23 mouse cellular contexts compared by ENCODE assay signal in genomic region chr9:64849548-64849947, GRCm38 (mm10). TPM values are rescaled to one million over a fixed set of nuclear protein-coding genes. Genes with fewer than 3 reads are reported as not detected.
DNase-seq lines count a peak whose midpoint lies in the region; ATAC-seq and TF ChIP-seq lines count a peak whose summit lies in the region.
"Had no signal": no experiment of that assay in that cellular context is flagged by ENCODE, and none has a peak within 500 bp of the region (broad histone marks: within the 10 kb centered on the region; RNA-seq: fewer than 3 reads in every experiment).

No protein-coding gene starts in this region.

- no peaks in the 10 kb centered on the region for H3K27me3 ChIP-seq in embryonic facial prominence, embryonic 14.5 days (replicated peaks; ENCODE audit: control insufficient read depth, insufficient read depth, low read length)
- H3K27me3 ChIP-seq in embryonic facial prominence, embryonic 10.5 days (replicated peaks; ENCODE audit: low read depth, poor library complexity, severe bottlenecking), result no peaks in the 10 kb centered on the region
- no peaks in the 10 kb centered on the region for H3K27me3 ChIP-seq in liver, embryonic 12.5 days (replicated peaks)
- no peaks in the 10 kb centered on the region for H3K27me3 ChIP-seq in liver, embryonic 11.5 days (replicated peaks; ENCODE audit: control insufficient read depth, insufficient read depth, low read length)
- H3K27me3 ChIP-seq in CH12.LX (replicated peaks), result no peaks in the 10 kb centered on the region
- no peaks in the 10 kb centered on the region for H3K27me3 ChIP-seq in cerebellum, adult 2 months (ENCODE audit: control insufficient read depth, insufficient read depth, low read length)
- H3K27me3 ChIP-seq: Patski had no signal

- no peak overlapping the region for H3K4me3 ChIP-seq in embryonic facial prominence, embryonic 14.5 days (ENCODE audit: low read depth, low read length)
- no peak overlapping the region for H3K4me3 ChIP-seq in embryonic facial prominence, embryonic 10.5 days
- no peak overlapping the region for H3K4me3 ChIP-seq in liver, embryonic 12.5 days
- H3K4me3 ChIP-seq in liver, embryonic 11.5 days (ENCODE audit: low read depth, low read length), result no peak overlapping the region
- no peak overlapping the region for H3K4me3 ChIP-seq in CH12.LX (replicated peaks in 1 of 3; ENCODE audit: low read depth in 2 of 3, low read length in 2 of 3, poor library complexity in 1 of 3)
- no peak overlapping the region for H3K4me3 ChIP-seq in cerebellum, adult 2 months (replicated peaks; ENCODE audit: insufficient read depth, low read depth, low read length)

- peak; percentile 8 for DNase-seq in embryonic facial prominence, embryonic 14.5 days (ENCODE audit: low spot score)
- DNase-seq in embryonic facial prominence, embryonic 10.5 days (ENCODE audit: low spot score), result no peak
- no peak for DNase-seq in liver, embryonic 11.5 days (ENCODE audit: low spot score)
- peak; percentile 36 for DNase-seq in A20 (ENCODE audit: low read depth, low spot score)
- peak; percentile 83 for DNase-seq in CH12.LX (ENCODE audit: extremely low read depth)
- no peak for DNase-seq in cerebellum, adult 2 months
- no peak for DNase-seq in gastrocnemius, postnatal 4 days (ENCODE audit: low spot score in 2 of 2)
- DNase-seq: adrenal gland, adult 2 months; adrenal gland, adult 8-10 months; adrenal gland, postnatal 10 days; adrenal gland, postnatal 14 days; adrenal gland, postnatal 25 days; adrenal gland, postnatal 36 days; B cell, adult 2 months; cerebellum, adult 11 months; cerebellum, adult 11-12 months; cerebellum, adult 18-20 months; cerebellum, adult 8-10 months had no signal

- peak; percentile 91 for TF ChIP-seq EP300 in CH12.LX (IDR thresholded peaks at IDR 0.05; ENCODE audit: low read length)

- WGBS in embryonic facial prominence, embryonic 14.5 days, result 77% methylated on average over 1 of the region's 1 CpGs
- WGBS in embryonic facial prominence, embryonic 10.5 days, result 92% methylated on average over 1 of the region's 1 CpGs
- WGBS in liver, embryonic 12.5 days (ENCODE audit: insufficient replicate concordance), result 82% methylated on average over 1 of the region's 1 CpGs
- 71% methylated on average over 1 of the region's 1 CpGs for WGBS in liver, embryonic 11.5 days
- 86% methylated on average over 1 of the region's 1 CpGs for WGBS in cerebellum, adult 2 months

- H3K4me1 ChIP-seq in embryonic facial prominence, embryonic 14.5 days (ENCODE audit: control insufficient read depth, insufficient read depth, low read length), result no peaks in the 10 kb centered on the region
- no peaks in the 10 kb centered on the region for H3K4me1 ChIP-seq in embryonic facial prominence, embryonic 10.5 days
- H3K4me1 ChIP-seq in liver, embryonic 12.5 days, result peaks cover 16% of the 10 kb centered on the region
- no peaks in the 10 kb centered on the region for H3K4me1 ChIP-seq in liver, embryonic 11.5 days (replicated peaks; ENCODE audit: control insufficient read depth, insufficient read depth, low read length)
- peaks cover 7 to 42% of the 10 kb centered on the region in 2 experiments for H3K4me1 ChIP-seq in CH12.LX (ENCODE audit: control insufficient read depth in 1 of 2, insufficient read depth in 2 of 2)
- no peaks in the 10 kb centered on the region for H3K4me1 ChIP-seq in cerebellum, adult 2 months (ENCODE audit: control insufficient read depth, insufficient read depth, low read length)

- no peak for ATAC-seq in embryonic facial prominence, embryonic 14.5 days (ENCODE audit: low read depth)
- no peak for ATAC-seq in liver, embryonic 12.5 days
- no peak for ATAC-seq in liver, embryonic 11.5 days (replicated peaks; ENCODE audit: low FRiP score)
- ATAC-seq: activated CD4-positive, CD25-positive, alpha-beta regulatory T cell, adult 4 months; CD4-positive, CD25-positive, alpha-beta regulatory T cell, adult 4 months; Patski had no signal

- TF ChIP-seq POLR2A in CH12.LX (IDR thresholded peaks at IDR 0.05; ENCODE audit: low read depth, low read length), result no peak
- no peak for TF ChIP-seq POLR2A in cerebellum, adult 2 months (IDR thresholded peaks at IDR 0.05; ENCODE audit: borderline replicate concordance, insufficient read depth, low read length)

- no peak overlapping the region for H3K27ac ChIP-seq in embryonic facial prominence, embryonic 14.5 days (replicated peaks; ENCODE audit: low read depth, low read length)
- H3K27ac ChIP-seq in embryonic facial prominence, embryonic 10.5 days (replicated peaks), result no peak overlapping the region
- 0 out of 2 replicates have a peak overlapping the region, but pooled peaks have one; percentile 14 for H3K27ac ChIP-seq in liver, embryonic 12.5 days
- H3K27ac ChIP-seq in liver, embryonic 11.5 days (ENCODE audit: low read depth, low read length), result no peak overlapping the region
- H3K27ac ChIP-seq in CH12.LX (ENCODE audit: insufficient read depth, low read depth), result no peak overlapping the region
- no peak overlapping the region for H3K27ac ChIP-seq in cerebellum, adult 2 months (ENCODE audit: insufficient read depth, low read length)

- no peak overlapping the region for H3K4me2 ChIP-seq in embryonic facial prominence, embryonic 14.5 days (ENCODE audit: low read depth, low read length)
- H3K4me2 ChIP-seq in liver, embryonic 12.5 days, result no peak overlapping the region
- no peak overlapping the region for H3K4me2 ChIP-seq in liver, embryonic 11.5 days
- H3K4me2 ChIP-seq in CH12.LX (ENCODE audit: insufficient read depth, low read depth, poor library complexity, severe bottlenecking), result peak overlapping the region; percentile 29; the same call in 1 of the 2 replicates

- TF ChIP-seq RAD21 in CH12.LX (IDR thresholded peaks at IDR 0.05; ENCODE audit: low read depth, low read length), result no peak

- H3K9ac ChIP-seq in embryonic facial prominence, embryonic 14.5 days (ENCODE audit: low read depth, low read length), result no peak overlapping the region
- H3K9ac ChIP-seq in liver, embryonic 12.5 days, result no peak overlapping the region
- H3K9ac ChIP-seq in liver, embryonic 11.5 days (ENCODE audit: low read depth, low read length), result no peak overlapping the region
- no peak overlapping the region for H3K9ac ChIP-seq in CH12.LX (ENCODE audit: insufficient read depth, low read depth)

- no peak for TF ChIP-seq CTCF in CH12.LX (conservative IDR thresholded peaks at IDR 0.05 in 1 of 2, IDR thresholded peaks at IDR 0.05 in 1 of 2; ENCODE audit: low read depth in 2 of 2, low read length in 2 of 2)
- no peak for TF ChIP-seq CTCF in cerebellum, adult 2 months (IDR thresholded peaks at IDR 0.05; ENCODE audit: borderline replicate concordance, insufficient read depth, low read depth, low read length)

- peaks cover 7% of the 10 kb centered on the region for H3K79me2 ChIP-seq in CH12.LX (replicated peaks; ENCODE audit: control insufficient read depth, extremely low read depth, insufficient read depth, poor library complexity, severe bottlenecking)

- dilution Hi-C loops in CH12.LX (cut with MboI; ENCODE audit: extremely low pct_ligation_motif_present, extremely low pct_unique_long_range_greater_than_20kb, low sequenced_read_pairs), result no loop called here

- peaks cover 18% of the 10 kb centered on the region; the same call in 1 of the 2 replicates for H3K36me3 ChIP-seq in embryonic facial prominence, embryonic 14.5 days (ENCODE audit: control insufficient read depth, insufficient read depth, low read length)
- peaks cover 4% of the 10 kb centered on the region; the same call in 1 of the 2 replicates for H3K36me3 ChIP-seq in embryonic facial prominence, embryonic 10.5 days (replicated peaks)
- H3K36me3 ChIP-seq in liver, embryonic 12.5 days, result peaks cover 81% of the 10 kb centered on the region
- H3K36me3 ChIP-seq in liver, embryonic 11.5 days (ENCODE audit: control insufficient read depth, insufficient read depth, low read length), result peaks cover 2% of the 10 kb centered on the region; the same call in 1 of the 2 replicates
- peaks cover 41 to 73% of the 10 kb centered on the region in 2 experiments for H3K36me3 ChIP-seq in CH12.LX (replicated peaks in 1 of 2; ENCODE audit: control insufficient read depth in 1 of 2, insufficient read depth in 1 of 2, low read length in 1 of 2)

- in situ Hi-C loops in CH12.LX (cut with MboI; ENCODE audit: low pct_ligation_motif_present, low pct_unique_long_range_greater_than_20kb, low sequenced_read_pairs), result no loop called here

- H3K9me3 ChIP-seq in embryonic facial prominence, embryonic 14.5 days (ENCODE audit: control insufficient read depth, low read length), result no peaks in the 10 kb centered on the region
- no peaks in the 10 kb centered on the region for H3K9me3 ChIP-seq in embryonic facial prominence, embryonic 10.5 days
- H3K9me3 ChIP-seq in liver, embryonic 12.5 days (replicated peaks), result no peaks in the 10 kb centered on the region
- no peaks in the 10 kb centered on the region for H3K9me3 ChIP-seq in liver, embryonic 11.5 days (ENCODE audit: control insufficient read depth, low read length)
- no peaks in the 10 kb centered on the region for H3K9me3 ChIP-seq in CH12.LX (replicated peaks; ENCODE audit: low read length)
- H3K9me3 ChIP-seq: G1E had no signal

TF ChIP-seq in CH12.LX, 34 proteins besides CTCF, POLR2A, EP300 and RAD21 (continues in another document):
- TF ChIP-seq ETS1 (conservative IDR thresholded peaks at IDR 0.05; ENCODE audit: low read depth, low read length), result peak; percentile 61
- TF ChIP-seq KAT2A (IDR thresholded peaks at IDR 0.05; ENCODE audit: insufficient replicate concordance, low read length), result no peak
- TF ChIP-seq RCOR1 (conservative IDR thresholded peaks at IDR 0.05; ENCODE audit: low read depth, low read length), result 0 out of 2 replicates have a peak, but pooled peaks have one; percentile 6
- peak; percentile 58; the same call in 1 of the 2 replicates for TF ChIP-seq JUND (conservative IDR thresholded peaks at IDR 0.05; ENCODE audit: low read depth, low read length)
- TF ChIP-seq ZNF384 (IDR thresholded peaks at IDR 0.05; ENCODE audit: low read depth, low read length), result no peak
- TF ChIP-seq ZC3H11A (IDR thresholded peaks at IDR 0.05; ENCODE audit: low read depth, low read length), result no peak
- TF ChIP-seq TBP (conservative IDR thresholded peaks at IDR 0.05; ENCODE audit: low read depth, low read length), result no peak
- no peak for TF ChIP-seq USF2 (conservative IDR thresholded peaks at IDR 0.05; ENCODE audit: low read depth, low read length)
- TF ChIP-seq CHD2 (IDR thresholded peaks at IDR 0.05; ENCODE audit: low read length), result no peak

RNA-seq across cellular contexts. Expression of gene Dennd4a, which starts 38.4 kb away (rescaled TPM):
- polyA plus RNA-seq in embryonic facial prominence, embryonic 14.5 days (2014; fragmentation: Nextera tagmentation; extraction: Ambion mirVana), result 7.5 and 8.9 TPM in 2 replicates
- 8.6 TPM in 2 replicates for polyA plus RNA-seq in embryonic facial prominence, embryonic 10.5 days (2016; fragmentation: Nextera tagmentation; extraction: Ambion mirVana)
- polyA plus RNA-seq in liver, embryonic 12.5 days (2016; fragmentation: Nextera tagmentation; extraction: Ambion mirVana), result 32.6 and 32.7 TPM in 2 replicates
- 19.1 and 22.6 TPM in 2 replicates for polyA plus RNA-seq in liver, embryonic 11.5 days (2014; fragmentation: Nextera tagmentation; extraction: Ambion mirVana)
- 24.0 and 37.1 TPM in 2 replicates for total RNA-seq in CH12.LX (2012; rRNA removed)
- total RNA-seq in CH12.LX (2014; rRNA removed), result 18.3 and 22.6 TPM in 2 replicates
- 35.8 and 41.1 TPM in 2 replicates for polyA plus RNA-seq in CH12.LX (2012; ENCODE audit: insufficient read length, low read depth)
- polyA plus RNA-seq in cerebellum, adult 2 months (2012; rRNA removed), result 34.6 and 34.9 TPM in 2 replicates
- 10 to 100 TPM; 10.9 to 13.1 TPM for total RNA-seq in gastrocnemius, postnatal 4 days (2021)

Comparison
In these comparisons a context has a peak if more than half of its experiments do, and no peak if none do; other contexts are left out.
1. DNase-seq: peak in embryonic facial prominence, embryonic 14.5 days (single experiment), A20 (single experiment) and CH12.LX (single experiment); none in embryonic facial prominence, embryonic 10.5 days (single experiment), liver, embryonic 11.5 days (single experiment), cerebellum, adult 2 months (0 of 2) and gastrocnemius, postnatal 4 days (0 of 2).